Mouse (Mus musculus) T-helper 2 cell (primary cell): ENCODE results near the gene Rnf123.

Experiments used
- in situ Hi-C: fragments of 300-600 bp; cut with MboI, MseI; formaldehyde crosslinking; loops from one replicate; pipeline ENCODE4 v1.15.1; 2025; ENCODE audit warnings: high pct_unique_total_duplicates

The Rnf123 gene

GRCm38 (mm10) chr9:108082988-108083431 is at the start of gene Rnf123:
Gene Rnf123 (minus strand): TSS chr9:108083346.
- in situ Hi-C loops: loop anchor here (5.0 kb wide), 2 partner anchors 39 to 119 kb away; no protein-coding TSS in a partner anchor

DNA sequence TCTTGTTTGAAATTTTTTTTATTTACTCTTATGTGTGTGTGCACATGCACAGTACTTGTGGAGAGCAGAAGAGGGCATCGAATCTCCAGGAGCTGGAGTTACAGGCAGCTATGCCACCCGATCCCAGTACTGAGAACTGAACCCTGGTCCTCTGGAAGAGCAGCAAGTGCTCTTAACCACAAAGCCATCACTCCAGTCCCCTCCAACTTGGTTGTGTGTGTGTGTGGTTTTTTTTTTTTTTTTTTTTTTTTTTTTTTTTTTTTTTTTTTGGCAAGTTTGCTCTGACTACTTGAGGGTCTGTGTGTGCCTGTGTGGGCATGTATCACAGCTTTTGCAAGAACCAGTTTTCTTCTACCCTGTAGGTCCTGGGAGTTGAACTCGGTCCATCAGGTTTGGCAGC is 49.2 kb upstream of the Rnf123 start:
- in situ Hi-C loops: no loop called here

DNA sequence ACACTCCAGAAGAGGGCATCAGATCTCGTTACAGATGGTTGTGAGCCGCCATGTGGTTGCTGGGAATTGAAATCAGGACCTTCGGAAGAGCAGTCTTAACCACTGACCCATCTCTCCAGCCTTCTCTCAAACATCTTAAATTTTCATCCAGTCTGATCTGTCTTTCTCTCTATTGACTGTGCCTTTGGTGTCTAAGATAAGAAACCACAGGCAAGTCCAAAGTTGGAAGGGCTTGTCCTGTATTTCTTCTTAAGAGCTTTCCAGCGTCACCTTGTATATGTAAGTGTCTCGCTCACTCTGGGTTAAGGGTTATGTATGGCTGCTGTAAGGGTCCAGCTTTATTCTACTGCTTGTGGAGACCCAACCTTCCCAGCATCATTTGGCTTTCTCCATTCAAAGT is 48.4 kb upstream of the Rnf123 start:
- in situ Hi-C loops: no loop called here

DNA sequence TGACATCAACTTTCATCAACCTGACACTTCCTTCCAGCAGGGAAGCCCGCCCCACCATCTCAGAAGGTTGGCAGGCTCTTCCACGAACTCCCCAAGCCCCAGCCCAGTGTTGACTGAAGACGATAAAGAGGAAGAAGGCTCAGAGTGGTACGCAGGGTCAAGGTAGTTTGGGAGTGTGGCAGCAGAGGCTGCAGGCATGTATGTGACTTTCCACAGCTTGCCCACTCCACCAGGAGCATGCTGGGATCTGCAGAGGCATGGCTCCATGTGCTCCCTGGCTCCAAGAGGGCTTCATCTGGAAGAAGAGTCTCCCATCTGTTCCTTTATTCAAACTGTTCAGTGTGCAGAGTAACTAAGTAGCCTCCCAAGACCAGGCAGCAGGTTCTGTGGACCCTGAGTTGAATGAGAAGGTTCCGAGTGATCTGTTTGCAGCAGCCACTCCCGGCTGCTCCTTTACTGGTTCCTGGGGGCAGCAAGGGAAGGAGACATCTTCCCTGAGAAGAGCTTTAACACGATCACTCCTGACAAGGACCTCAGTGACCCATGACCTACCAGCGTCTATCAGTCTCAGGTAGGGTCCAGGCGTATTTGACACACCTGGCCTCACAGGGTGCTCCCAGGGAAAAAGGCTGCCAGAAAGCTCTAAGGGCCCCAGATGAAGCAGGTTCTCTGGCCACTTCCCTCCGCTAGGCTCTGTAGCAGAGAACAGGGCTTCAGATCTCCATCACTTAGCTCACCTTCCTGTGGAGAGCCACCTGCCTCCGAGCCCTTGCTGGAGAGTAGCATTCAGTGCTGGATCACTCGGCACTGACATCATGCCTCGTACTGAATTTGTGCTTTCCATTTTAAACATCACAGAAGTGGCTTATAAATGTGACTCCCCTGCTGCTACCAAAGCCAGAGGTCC is 46.1 kb upstream of the Rnf123 start:
- in situ Hi-C loops: no loop called here

- in situ Hi-C loops: no loop called here
These were observed 45.1 kb upstream of the Rnf123 start for GRCm38 (mm10) chr9:108128248-108128647.

- in situ Hi-C loops: no loop called here
These were observed 43.5 kb upstream of the Rnf123 start for GRCm38 (mm10) chr9:108126436-108127180.

- in situ Hi-C loops: no loop called here
These were observed 42.6 kb upstream of the Rnf123 start for GRCm38 (mm10) chr9:108125731-108126130.

- in situ Hi-C loops: loop anchor here (5.0 kb wide), 2 partner anchors 42 to 48 kb away; partner anchors contain the start of genes Mst1 and Rnf123
These were observed 40.8 kb upstream of the Rnf123 start for GRCm38 (mm10) chr9:108123916-108124315.

DNA sequence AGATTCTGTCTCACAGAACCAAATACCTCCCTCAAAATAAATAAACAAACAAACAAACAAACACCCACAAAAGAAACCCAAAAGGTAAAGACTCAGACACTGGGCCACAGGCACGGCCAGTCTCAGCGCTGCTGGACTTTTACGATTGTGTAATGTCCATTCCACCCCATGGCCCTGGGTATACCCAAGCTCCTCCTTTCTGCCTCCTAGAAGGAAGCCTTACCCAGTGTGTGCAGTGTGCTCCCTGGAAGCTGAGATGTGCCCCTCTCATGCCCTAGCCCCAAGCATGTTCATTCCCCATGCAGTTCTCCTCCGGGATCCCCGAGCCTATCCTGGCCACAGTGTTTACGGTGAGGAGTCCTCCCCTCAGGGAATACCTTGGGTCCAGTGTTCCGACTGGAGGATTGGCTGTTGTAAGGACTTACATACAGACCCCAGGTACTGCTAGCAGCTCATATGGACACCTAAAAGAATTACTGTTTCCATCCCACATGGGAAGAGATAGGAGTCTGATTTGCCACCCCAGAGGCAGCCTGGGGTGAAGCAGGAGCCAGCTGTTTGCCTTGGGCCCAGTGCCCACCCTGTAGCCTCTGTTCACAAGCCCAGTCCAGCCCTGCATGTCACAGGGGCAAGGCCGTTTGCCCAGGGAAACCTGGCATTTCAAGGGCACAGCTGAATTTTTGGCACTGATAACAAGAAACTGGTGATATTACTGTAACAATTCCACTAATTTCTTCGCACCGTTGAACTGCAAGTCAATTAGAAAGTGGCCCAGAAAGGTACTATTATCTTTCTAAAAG is 38.2 kb upstream of the Rnf123 start:
- in situ Hi-C loops: loop anchor here (5.0 kb wide), 2 partner anchors 39 to 51 kb away; partner anchors contain the start of genes Mst1 and Rnf123

- in situ Hi-C loops: loop anchor here (5.0 kb wide), 2 partner anchors 38 to 52 kb away; partner anchors contain the start of genes Mst1 and Rnf123
These were observed 37.5 kb upstream of the Rnf123 start for GRCm38 (mm10) chr9:108120671-108121070.

DNA sequence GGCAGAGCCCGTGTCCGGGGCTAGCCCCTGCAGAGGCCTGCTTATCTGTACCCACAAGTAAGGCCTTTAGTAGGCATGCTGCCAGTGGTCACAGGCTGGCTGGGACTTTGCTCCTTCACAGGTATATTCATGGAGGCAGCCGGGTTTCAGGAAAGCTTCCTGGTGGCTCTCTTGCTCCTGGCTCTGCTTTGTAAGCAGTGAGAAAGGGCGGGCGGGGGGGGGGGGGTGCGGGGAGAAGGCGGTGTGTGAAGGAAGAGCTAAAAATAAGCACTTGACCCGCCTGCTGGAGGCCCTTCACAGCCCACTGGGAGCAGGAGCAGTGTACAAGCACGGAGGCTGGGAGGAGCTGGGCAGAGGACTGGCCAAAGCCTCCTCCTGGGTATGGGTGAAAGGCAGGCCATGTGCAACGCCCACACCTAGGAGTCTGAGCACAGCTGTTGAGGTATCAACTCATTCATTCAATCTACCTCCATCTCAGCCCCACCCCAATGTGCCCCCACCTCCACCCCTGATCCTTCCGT is 36.8 kb upstream of the Rnf123 start:
- in situ Hi-C loops: loop anchor here (5.0 kb wide), 2 partner anchors 38 to 52 kb away; partner anchors contain the start of genes Mst1 and Rnf123

DNA sequence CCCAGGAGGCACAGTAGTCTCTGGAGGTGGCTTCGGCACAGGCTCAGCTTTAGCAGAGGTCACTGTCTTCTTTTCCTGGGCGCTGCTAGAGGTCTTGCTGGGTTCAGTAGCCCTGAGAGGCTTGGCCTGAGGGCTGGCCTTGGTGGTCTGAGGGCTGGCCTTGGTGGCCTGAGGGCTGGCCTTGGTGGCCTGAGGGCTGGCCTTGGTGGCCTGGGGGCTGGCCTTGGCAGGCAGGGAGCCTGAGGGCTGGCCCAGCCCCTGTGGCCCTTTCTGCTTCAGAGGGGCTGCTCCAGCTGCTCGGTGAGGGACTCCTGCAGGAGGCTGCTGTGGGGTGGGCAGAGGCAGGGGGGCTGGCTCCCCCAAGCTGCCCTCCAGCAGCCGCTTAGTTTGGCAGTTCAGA is 34.0 kb upstream of the Rnf123 start:
- in situ Hi-C loops: no loop called here

- in situ Hi-C loops: no loop called here
These were observed 32.3 kb upstream of the Rnf123 start for GRCm38 (mm10) chr9:108115290-108116077.

DNA sequence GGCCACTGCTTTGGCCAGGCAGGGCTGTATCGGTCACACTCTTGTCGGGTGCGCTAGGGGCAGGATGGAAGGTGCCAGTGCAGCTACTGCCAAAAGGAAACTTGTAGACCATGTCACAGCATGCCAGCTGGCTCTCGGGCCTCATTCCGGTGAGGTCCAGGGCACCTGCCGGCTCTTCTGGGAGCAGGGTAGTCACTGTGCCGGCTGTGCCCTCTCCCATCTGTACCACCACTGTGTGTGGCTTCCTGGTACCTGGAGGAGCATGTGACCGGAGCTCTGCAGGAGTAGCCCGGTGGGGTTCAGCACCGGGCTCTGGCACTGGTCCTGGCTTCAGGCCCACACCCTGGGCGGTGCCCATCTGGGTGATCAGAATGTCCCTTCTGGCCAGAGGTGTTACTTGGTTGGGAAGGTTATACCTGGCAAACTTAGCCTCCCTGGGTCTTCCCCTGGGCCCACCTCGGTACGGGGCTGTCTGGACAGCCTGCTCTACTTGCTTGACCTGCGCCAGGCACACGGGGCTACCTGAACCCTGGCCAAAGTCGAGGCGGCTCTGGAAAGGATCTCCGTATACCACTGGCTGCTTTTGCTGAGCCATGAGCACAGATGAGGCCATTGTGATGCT is 29.7 kb upstream of the Rnf123 start:
- in situ Hi-C loops: no loop called here

GRCm38 (mm10) chr9:108111593-108112121 is 28.5 kb upstream of the Rnf123 start:
- in situ Hi-C loops: no loop called here

DNA sequence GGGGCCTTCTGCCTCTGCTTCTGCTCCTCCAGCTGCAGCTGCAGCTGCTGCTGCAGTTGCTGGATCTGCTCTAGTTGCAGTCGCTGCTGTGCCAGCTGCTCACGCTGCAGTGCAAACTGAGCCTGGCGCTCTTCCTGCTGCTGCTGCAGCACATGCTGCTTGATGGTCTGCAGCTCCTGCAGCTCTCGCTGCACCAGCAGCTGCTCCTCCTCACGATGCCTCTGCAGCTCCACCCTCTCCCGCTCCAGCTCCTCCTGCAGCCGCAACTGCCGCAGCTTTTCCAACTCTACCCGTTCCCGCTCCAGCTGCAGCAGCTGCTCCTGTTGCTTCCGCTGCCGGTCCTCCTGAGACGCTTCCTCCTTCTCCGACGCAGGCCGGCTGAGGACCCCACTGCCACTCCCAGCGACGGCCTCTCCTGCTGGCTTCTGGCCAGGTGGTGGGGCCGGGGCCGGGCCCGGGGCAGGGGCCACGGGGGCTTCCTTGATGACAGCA is 28.0 kb upstream of the Rnf123 start:
- in situ Hi-C loops: no loop called here

DNA sequence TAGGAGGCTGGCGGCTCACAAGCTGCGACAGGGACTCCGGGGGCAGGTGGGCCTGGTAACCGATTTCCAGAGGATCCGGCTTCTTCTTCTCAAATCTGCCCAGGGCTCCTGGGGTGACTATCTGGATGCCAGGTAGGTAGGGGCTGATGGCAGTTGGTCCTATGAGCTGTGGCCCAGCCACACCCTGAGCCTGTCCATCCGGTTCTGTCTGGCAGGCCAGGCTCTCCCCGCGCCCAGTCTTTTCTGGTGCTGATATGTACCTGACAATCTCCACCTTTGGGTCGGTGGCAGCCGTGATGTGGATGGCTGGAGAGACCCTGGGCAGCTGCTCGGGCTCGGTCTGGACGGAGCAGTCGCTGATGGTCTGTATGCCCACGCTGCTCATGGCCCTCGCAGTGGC is 27.0 kb upstream of the Rnf123 start:
- in situ Hi-C loops: no loop called here

DNA sequence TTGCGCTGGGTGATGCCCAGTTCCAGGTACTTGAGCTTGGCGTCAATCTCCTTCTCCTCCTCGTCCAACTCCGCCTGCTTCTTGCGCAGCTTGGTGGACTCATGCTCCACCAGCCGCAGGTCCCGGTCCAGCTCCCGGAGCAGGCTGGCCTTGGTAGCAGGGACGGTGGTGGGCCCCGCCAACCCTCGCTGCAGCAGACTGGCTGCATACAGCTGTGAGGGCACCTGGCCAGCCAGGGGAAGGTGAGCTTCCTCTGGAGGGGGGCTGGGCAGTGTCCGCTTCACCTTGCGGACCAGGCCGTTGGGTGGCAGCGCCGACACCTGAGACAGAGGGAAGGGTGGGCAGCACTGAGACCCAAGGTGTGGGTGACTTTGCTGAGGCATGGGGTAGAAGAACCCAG is 24.7 kb upstream of the Rnf123 start:
- in situ Hi-C loops: no loop called here

- in situ Hi-C loops: no loop called here
These were observed 22.9 kb upstream of the Rnf123 start for GRCm38 (mm10) chr9:108106090-108106489.

DNA sequence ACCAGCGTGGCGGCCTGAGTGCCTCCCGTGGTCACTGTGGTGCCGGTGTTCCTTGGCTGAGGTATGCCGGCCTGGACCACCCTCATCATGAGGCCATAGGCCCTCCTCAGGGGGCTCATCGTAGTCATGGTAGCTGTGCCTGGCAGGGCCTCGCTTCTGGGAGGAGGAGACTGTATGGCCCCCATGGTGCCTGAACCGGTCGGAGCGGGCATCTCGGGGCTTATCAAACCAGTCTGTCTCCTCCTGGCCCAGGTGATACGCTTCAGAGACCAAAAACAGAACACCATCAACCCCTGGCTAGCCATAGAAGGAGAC is 22.4 kb upstream of the Rnf123 start:
- in situ Hi-C loops: no loop called here
